Mouse (Mus musculus): ENCODE data around the gene Hoxd11. TPM values are rescaled to one million over a fixed set of nuclear protein-coding genes. Genes with fewer than 3 reads are reported as not detected.

Gene Hoxd11
- not detected for total RNA-seq (2022)

- DNase-seq (ENCODE audit: low spot score in 2 of 2), result no peak
Observed at GRCm38 (mm10) chr2:74678891-74679595, at the start of gene Hoxd11. Gene Hoxd11 (plus strand): TSS chr2:74679557.

GRCm38 (mm10) chr2:74635412-74635811, 43.9 kb upstream of the Hoxd11 start:
- no peak for DNase-seq (ENCODE audit: low spot score in 2 of 2)

GRCm38 (mm10) chr2:74642431-74642830, 36.9 kb upstream of the Hoxd11 start:
- no peak for DNase-seq (ENCODE audit: low spot score in 2 of 2)

- no peak for DNase-seq (ENCODE audit: low spot score in 2 of 2)
Observed at GRCm38 (mm10) chr2:74645631-74646030, 33.7 kb upstream of the Hoxd11 start.

GRCm38 (mm10) chr2:74647082-74647864, 32.1 kb upstream of the Hoxd11 start:
- no peak for DNase-seq (ENCODE audit: low spot score in 2 of 2)

- DNase-seq (ENCODE audit: low spot score in 2 of 2), result no peak
Observed at GRCm38 (mm10) chr2:74652996-74653340, 26.4 kb upstream of the Hoxd11 start.

- no peak for DNase-seq (ENCODE audit: low spot score in 2 of 2)
Observed at GRCm38 (mm10) chr2:74653781-74654535, 25.4 kb upstream of the Hoxd11 start.

- no peak for DNase-seq (ENCODE audit: low spot score in 2 of 2)
Observed at GRCm38 (mm10) chr2:74654743-74655419, 24.5 kb upstream of the Hoxd11 start.

- no peak for DNase-seq (ENCODE audit: low spot score in 2 of 2)
Observed at GRCm38 (mm10) chr2:74655420-74655781, 24.0 kb upstream of the Hoxd11 start.

- no peak for DNase-seq (ENCODE audit: low spot score in 2 of 2)
Observed at GRCm38 (mm10) chr2:74655821-74656631, 23.3 kb upstream of the Hoxd11 start.

GRCm38 (mm10) chr2:74656632-74657021, 22.7 kb upstream of the Hoxd11 start:
- DNase-seq (ENCODE audit: low spot score in 2 of 2), result no peak

- no peak for DNase-seq (ENCODE audit: low spot score in 2 of 2)
Observed at GRCm38 (mm10) chr2:74657251-74658023, 21.9 kb upstream of the Hoxd11 start.

GRCm38 (mm10) chr2:74658024-74658666, 21.2 kb upstream of the Hoxd11 start:
- DNase-seq (ENCODE audit: low spot score in 2 of 2), result no peak

- no peak for DNase-seq (ENCODE audit: low spot score in 2 of 2)
Observed at GRCm38 (mm10) chr2:74658667-74659371, 20.5 kb upstream of the Hoxd11 start.

GRCm38 (mm10) chr2:74659507-74660005, 19.8 kb upstream of the Hoxd11 start, which contains the start of gene Evx2:
Gene Evx2 (minus strand): TSS chr2:74659557.
- DNase-seq (ENCODE audit: low spot score in 2 of 2), result no peak

- no peak for DNase-seq (ENCODE audit: low spot score in 2 of 2)
Observed at GRCm38 (mm10) chr2:74660421-74661375, 18.7 kb upstream of the Hoxd11 start.

- DNase-seq (ENCODE audit: low spot score in 2 of 2), result no peak
Observed at GRCm38 (mm10) chr2:74661685-74662084, 17.7 kb upstream of the Hoxd11 start.
